Comparison of ENCODE assay signal across 9 mouse cellular contexts in genomic region chr11:99024468-99025134, GRCm38 (mm10). TPM values are rescaled to one million over a fixed set of nuclear protein-coding genes. Genes with fewer than 3 reads are reported as not detected.
DNase-seq lines count a peak whose midpoint lies in the region; ATAC-seq and TF ChIP-seq lines count a peak whose summit lies in the region.
"Had no signal": no experiment of that assay in that cellular context is flagged by ENCODE, and none has a peak within 500 bp of the region (broad histone marks: within the 10 kb centered on the region; RNA-seq: fewer than 3 reads in every experiment).

No protein-coding gene starts in this region.

- TF ChIP-seq EP300 in liver, embryonic 14.5 days (IDR thresholded peaks at IDR 0.05; ENCODE audit: low read depth) = no peak

- H3K4me1 ChIP-seq in forebrain, embryonic 14.5 days (ENCODE audit: control insufficient read depth, insufficient read depth, low read length) = peaks cover 2% of the 10 kb centered on the region; the same call in 1 of the 2 replicates
- peaks cover 13 to 15% of the 10 kb centered on the region in 2 experiments for H3K4me1 ChIP-seq in liver, embryonic 14.5 days (replicated peaks; ENCODE audit: control insufficient read depth in 2 of 2, insufficient read depth in 2 of 2, low read length in 1 of 2)

- 50% methylated on average over 18 of the region's 18 CpGs for WGBS in forebrain, embryonic 14.5 days
- WGBS in liver, embryonic 14.5 days (ENCODE audit: insufficient replicate concordance) = 39% methylated on average over 18 of the region's 18 CpGs

- TF ChIP-seq CTCF in gastrocnemius, adult 2 months (IDR thresholded peaks at IDR 0.05) = no peak
- no peak for TF ChIP-seq CTCF in liver, embryonic 14.5 days (IDR thresholded peaks at IDR 0.05; ENCODE audit: low read depth)

- peak overlapping the region; percentile 63; the same call in 1 of the 2 replicates for H3K27ac ChIP-seq in gastrocnemius, adult 2 months
- H3K27ac ChIP-seq in forebrain, embryonic 14.5 days (ENCODE audit: low read depth, low read length) = no peak overlapping the region
- H3K27ac ChIP-seq in liver, embryonic 14.5 days = no peak overlapping the region; the same call in 1 of the 2 replicates

- H3K4me2 ChIP-seq in forebrain, embryonic 14.5 days (ENCODE audit: low read length) = peak overlapping the region; percentile 51
- H3K4me2 ChIP-seq in liver, embryonic 14.5 days (ENCODE audit: low read depth) = peak overlapping the region; percentile 81

- ATAC-seq in forebrain, embryonic 14.5 days = 0 out of 2 replicates have a peak, but pooled peaks have one; percentile 1
- no peak; the same call in 1 of the 2 replicates for ATAC-seq in liver, embryonic 14.5 days (ENCODE audit: insufficient read depth)

- no peaks in the 10 kb centered on the region for H3K27me3 ChIP-seq in forebrain, embryonic 14.5 days (replicated peaks; ENCODE audit: control insufficient read depth, insufficient read depth, low read length)
- H3K27me3 ChIP-seq in liver, embryonic 14.5 days (ENCODE audit: control insufficient read depth, insufficient read depth, low read length) = no peaks in the 10 kb centered on the region

- peaks cover 16% of the 10 kb centered on the region for H3K36me3 ChIP-seq in forebrain, embryonic 14.5 days (ENCODE audit: control insufficient read depth, insufficient read depth, low read length)
- peaks cover 34% of the 10 kb centered on the region for H3K36me3 ChIP-seq in liver, embryonic 14.5 days (replicated peaks; ENCODE audit: control insufficient read depth, insufficient read depth, low read depth)

- intact Hi-C loops in gastrocnemius, adult 2 months (cut with DNase I) = no loop called here

- no peak for DNase-seq in gastrocnemius, adult 2 months
- DNase-seq in gastrocnemius, adult 18-20 months (ENCODE audit: low spot score) = no peak
- peak; percentile 26 for DNase-seq in A20 (ENCODE audit: low read depth, low spot score)
- DNase-seq in forebrain, embryonic 14.5 days (ENCODE audit: low spot score) = no peak
- no peak for DNase-seq in liver, embryonic 14.5 days (ENCODE audit: low read depth in 3 of 3, low spot score in 3 of 3)
- DNase-seq in natural killer cell, adult 2 months (ENCODE audit: low spot score in 2 of 2) = no peak
- no peak for DNase-seq in urinary bladder, adult 18-20 months (ENCODE audit: low spot score in 2 of 2)
- DNase-seq in kidney, postnatal 25 days = no peak

- H3K9me3 ChIP-seq in forebrain, embryonic 14.5 days (replicated peaks; ENCODE audit: control insufficient read depth, low read length) = no peaks in the 10 kb centered on the region
- H3K9me3 ChIP-seq in liver, embryonic 14.5 days (ENCODE audit: control insufficient read depth, low read length) = no peaks in the 10 kb centered on the region

- peak overlapping the region; percentile 82 for H3K4me3 ChIP-seq in gastrocnemius, adult 2 months
- H3K4me3 ChIP-seq in forebrain, embryonic 14.5 days (ENCODE audit: low read depth, low read length) = peak overlapping the region; percentile 69
- peak overlapping the region; percentile 53 to 59 for H3K4me3 ChIP-seq in liver, embryonic 14.5 days (ENCODE audit: insufficient read depth in 1 of 2, low read depth in 2 of 2, low read length in 2 of 2)

- peak overlapping the region; percentile 47 for H3K9ac ChIP-seq in forebrain, embryonic 14.5 days (ENCODE audit: low read length)
- peak overlapping the region; percentile 50; the same call in 1 of the 2 replicates for H3K9ac ChIP-seq in liver, embryonic 14.5 days (replicated peaks)

RNA-seq across cellular contexts. Expression of gene Top2a, which starts 0.6 kb away (rescaled TPM):
- under 1 TPM; 0.11 to 0.18 TPM for total RNA-seq in gastrocnemius, adult 2 months (2021)
- total RNA-seq in gastrocnemius, adult 18-20 months (2021) = under 1 TPM; 0.09 to 0.21 TPM
- 135 and 150 TPM in 2 replicates for polyA plus RNA-seq in forebrain, embryonic 14.5 days (2014; fragmentation: Nextera tagmentation; extraction: Ambion mirVana)
- polyA plus RNA-seq in liver, embryonic 14.5 days (2012; rRNA removed) = 57.7 and 108 TPM in 2 replicates
- polyA plus RNA-seq in liver, embryonic 14.5 days (2014; fragmentation: Nextera tagmentation; extraction: Ambion mirVana) = 197 and 214 TPM in 2 replicates

RNA-seq across cellular contexts. Expression of gene Igfbp4, which starts 16.4 kb away (rescaled TPM):
- total RNA-seq in gastrocnemius, adult 2 months (2021) = 10 to 100 TPM; 30.4 to 36.8 TPM
- total RNA-seq in gastrocnemius, adult 18-20 months (2021) = 10 to 100 TPM; 30.0 to 48.5 TPM
- polyA plus RNA-seq in forebrain, embryonic 14.5 days (2014; fragmentation: Nextera tagmentation; extraction: Ambion mirVana) = 125 and 139 TPM in 2 replicates
- 60.6 and 71.4 TPM in 2 replicates for polyA plus RNA-seq in liver, embryonic 14.5 days (2012; rRNA removed)
- polyA plus RNA-seq in liver, embryonic 14.5 days (2014; fragmentation: Nextera tagmentation; extraction: Ambion mirVana) = 115 and 123 TPM in 2 replicates

RNA-seq across cellular contexts. Expression of gene Gjd3, which starts 41.8 kb away (rescaled TPM):
- total RNA-seq in gastrocnemius, adult 2 months (2021) = not detected
- total RNA-seq in gastrocnemius, adult 18-20 months (2021) = not detected
- 0.27 and 0.28 TPM in 2 replicates for polyA plus RNA-seq in forebrain, embryonic 14.5 days (2014; fragmentation: Nextera tagmentation; extraction: Ambion mirVana)
- not detected in 2 replicates for polyA plus RNA-seq in liver, embryonic 14.5 days (2012; rRNA removed)
- not detected in 2 replicates for polyA plus RNA-seq in liver, embryonic 14.5 days (2014; fragmentation: Nextera tagmentation; extraction: Ambion mirVana)
- total RNA-seq: common myeloid progenitor, adult 5-6 weeks had no signal
